Mouse (Mus musculus): ENCODE results near the gene Prlh. TPM values are rescaled to one million over a fixed set of nuclear protein-coding genes. Genes with fewer than 3 reads are reported as not detected.
A peak's percentile ranks its signal among the peaks of the same experiment; 100 is the strongest.

Prlh gene
- polyA plus RNA-seq, 1 experiment from 2014 or later: not detected

DNA sequence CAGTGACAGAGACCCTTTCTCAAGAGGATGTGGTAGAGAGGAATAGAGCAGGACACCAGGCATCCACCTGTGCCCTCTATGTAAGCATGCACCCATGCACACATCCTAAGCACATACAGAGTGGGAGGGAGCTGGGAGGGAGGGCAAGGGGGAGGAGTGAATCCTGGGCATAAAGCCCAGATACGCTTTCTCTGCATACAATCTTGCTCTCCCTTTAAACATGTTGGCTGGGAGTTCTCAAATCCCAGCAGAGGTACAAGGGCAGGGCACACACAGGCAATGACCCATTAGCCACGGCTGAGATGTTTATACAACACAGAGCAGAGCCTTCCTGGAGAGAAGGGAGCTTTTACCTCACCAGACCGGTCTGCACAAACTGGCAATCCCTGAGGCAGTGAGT is 10.1 kb downstream of the Prlh start:
- H3K4me1 ChIP-seq: peaks cover 12% of the 10 kb centered on the region; the same call in 1 of the 2 replicates
- H3K27me3 ChIP-seq (ENCODE audit: low read depth, poor library complexity, severe bottlenecking): peaks cover 4% of the 10 kb centered on the region
- no peak overlapping the region for H3K4me3 ChIP-seq
- DNase-seq (ENCODE audit: low spot score): no peak
- no peaks in the 10 kb centered on the region for H3K9me3 ChIP-seq (replicated peaks)
- no peaks in the 10 kb centered on the region for H3K36me3 ChIP-seq
- H3K27ac ChIP-seq (replicated peaks): no peak overlapping the region
- WGBS: 65% methylated on average over 3 of the region's 3 CpGs

DNA sequence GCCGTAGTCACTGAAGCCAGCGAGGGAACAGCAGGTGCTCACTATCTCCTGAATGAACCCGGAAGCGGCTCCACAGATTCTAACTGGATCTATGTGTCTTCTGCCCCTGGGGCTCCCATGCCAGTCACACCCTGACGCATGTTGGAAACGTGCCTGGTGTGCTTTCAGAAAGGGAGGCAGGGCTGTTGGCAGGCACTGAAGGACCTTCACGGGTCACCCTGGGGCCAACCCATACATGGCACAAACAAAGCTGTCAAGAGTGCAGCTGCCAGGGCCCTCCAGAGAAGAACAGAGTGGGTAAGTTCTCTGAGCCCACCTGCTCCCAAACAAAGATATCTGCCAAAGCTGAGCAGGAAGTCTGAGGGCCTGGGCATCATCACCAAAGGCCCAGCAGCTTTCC is 14.7 kb downstream of the Prlh start:
- no peak for DNase-seq (ENCODE audit: low spot score)
- Histone ChIP-seq H3K9me3 (replicated peaks) (no peaks in the 10 kb centered on the region), H3K4me3 (no peak overlapping the region), H3K27me3 (ENCODE audit: low read depth, poor library complexity, severe bottlenecking) (peaks cover 17% of the 10 kb centered on the region), H3K4me1 (peaks cover 14% of the 10 kb centered on the region), H3K36me3 (no peaks in the 10 kb centered on the region), H3K27ac (replicated peaks) (no peak overlapping the region)
- WGBS: 79% methylated on average over 7 of the region's 7 CpGs

DNA sequence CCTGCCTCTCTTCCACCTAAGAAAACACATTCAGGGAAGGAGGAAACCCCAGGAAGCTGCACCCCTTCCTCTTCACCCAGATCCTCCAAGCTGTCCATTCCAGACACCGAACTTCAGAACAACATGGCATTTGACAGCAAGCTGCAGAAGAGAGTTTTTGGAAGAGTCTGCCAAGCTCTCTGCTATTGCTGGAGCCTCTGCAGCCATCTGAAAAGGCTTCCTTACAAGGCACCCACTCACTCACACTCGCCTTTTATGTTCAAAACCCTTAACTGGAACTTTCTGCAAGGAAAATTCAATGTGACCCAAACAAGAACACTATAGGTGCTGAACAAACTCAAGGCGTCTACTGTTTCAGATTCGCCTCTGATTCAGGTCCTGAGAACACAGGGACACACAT is 15.7 kb downstream of the Prlh start:
- Histone ChIP-seq H3K36me3 (no peaks in the 10 kb centered on the region), H3K27ac (replicated peaks) (no peak overlapping the region), H3K4me3 (no peak overlapping the region), H3K9me3 (replicated peaks) (no peaks in the 10 kb centered on the region), H3K27me3 (ENCODE audit: low read depth, poor library complexity, severe bottlenecking) (peaks cover 22% of the 10 kb centered on the region), H3K4me1 (peaks cover 17% of the 10 kb centered on the region)
- WGBS: 90% methylated on average over 4 of the region's 4 CpGs
- no peak for DNase-seq (ENCODE audit: low spot score)

DNA sequence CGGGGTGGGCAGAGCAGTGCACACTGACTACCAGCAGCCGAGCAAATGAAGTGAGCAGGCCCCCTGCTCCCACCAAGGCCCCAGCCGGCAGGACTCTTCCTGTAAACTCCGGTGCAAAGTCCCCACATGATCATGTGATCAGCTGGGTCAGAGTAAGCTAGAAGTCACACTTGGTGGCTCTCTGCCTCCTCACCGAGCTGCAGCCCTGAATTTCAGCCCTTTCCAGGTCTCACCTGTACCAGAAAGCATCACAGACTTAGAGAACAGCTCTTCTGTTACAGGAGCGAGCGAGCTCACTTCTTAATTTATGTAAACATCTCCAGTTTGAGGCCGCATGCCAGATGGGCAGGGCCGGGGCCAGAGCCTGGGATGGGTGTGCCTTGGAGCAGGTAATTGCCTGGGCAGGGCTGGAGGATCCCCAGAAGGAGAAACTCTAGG is 16.5 kb downstream of the Prlh start, which contains the start of gene Rab17:
TSS of gene Rab17 (minus strand) at position 315 of the 438 bp plus-strand sequence.
- WGBS: 46% methylated on average over 9 of the region's 9 CpGs
- H3K27me3 ChIP-seq (ENCODE audit: low read depth, poor library complexity, severe bottlenecking): peaks cover 22% of the 10 kb centered on the region
- H3K4me1 ChIP-seq: peaks cover 24% of the 10 kb centered on the region
- H3K9me3 ChIP-seq (replicated peaks): no peaks in the 10 kb centered on the region
- no peak within 1 kb of the TSS for H3K27ac ChIP-seq (replicated peaks)
- no peaks in the 10 kb centered on the region for H3K36me3 ChIP-seq
- no peak within 1 kb of the TSS for H3K4me3 ChIP-seq
- no peak for DNase-seq (ENCODE audit: low spot score)

DNA sequence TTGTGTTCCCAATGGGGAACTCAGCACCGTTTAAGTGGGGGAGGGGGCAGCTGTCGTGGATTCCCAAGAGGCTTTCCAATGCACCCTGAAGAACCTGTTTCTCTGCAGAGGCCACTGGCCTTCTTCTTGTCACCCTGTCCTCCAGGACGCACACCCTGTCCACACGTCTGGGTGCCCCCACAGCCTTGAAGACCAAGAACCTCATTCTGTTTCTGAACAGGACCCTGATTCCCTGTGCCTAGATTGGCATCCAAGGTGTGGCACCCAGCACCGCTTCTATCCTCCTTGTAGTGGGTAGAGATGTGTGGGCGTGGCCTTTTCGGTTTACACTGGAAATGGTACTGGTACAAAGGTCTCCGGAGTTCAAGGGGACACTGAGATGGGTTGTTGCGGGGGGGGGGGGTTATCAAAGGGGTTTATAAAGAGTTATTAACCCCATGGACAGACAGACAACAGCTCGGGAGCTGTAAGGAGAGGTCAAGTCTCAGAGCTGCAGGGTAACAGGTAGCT is 17.0 kb downstream of the Prlh start:
- WGBS: 82% methylated on average over 10 of the region's 10 CpGs
- H3K27ac ChIP-seq (replicated peaks): no peak overlapping the region
- no peaks in the 10 kb centered on the region for H3K36me3 ChIP-seq
- no peak for DNase-seq (ENCODE audit: low spot score)
- H3K9me3 ChIP-seq (replicated peaks): no peaks in the 10 kb centered on the region
- peaks cover 22% of the 10 kb centered on the region for H3K27me3 ChIP-seq (ENCODE audit: low read depth, poor library complexity, severe bottlenecking)
- H3K4me1 ChIP-seq: peaks cover 30% of the 10 kb centered on the region
- H3K4me3 ChIP-seq: no peak overlapping the region

DNA sequence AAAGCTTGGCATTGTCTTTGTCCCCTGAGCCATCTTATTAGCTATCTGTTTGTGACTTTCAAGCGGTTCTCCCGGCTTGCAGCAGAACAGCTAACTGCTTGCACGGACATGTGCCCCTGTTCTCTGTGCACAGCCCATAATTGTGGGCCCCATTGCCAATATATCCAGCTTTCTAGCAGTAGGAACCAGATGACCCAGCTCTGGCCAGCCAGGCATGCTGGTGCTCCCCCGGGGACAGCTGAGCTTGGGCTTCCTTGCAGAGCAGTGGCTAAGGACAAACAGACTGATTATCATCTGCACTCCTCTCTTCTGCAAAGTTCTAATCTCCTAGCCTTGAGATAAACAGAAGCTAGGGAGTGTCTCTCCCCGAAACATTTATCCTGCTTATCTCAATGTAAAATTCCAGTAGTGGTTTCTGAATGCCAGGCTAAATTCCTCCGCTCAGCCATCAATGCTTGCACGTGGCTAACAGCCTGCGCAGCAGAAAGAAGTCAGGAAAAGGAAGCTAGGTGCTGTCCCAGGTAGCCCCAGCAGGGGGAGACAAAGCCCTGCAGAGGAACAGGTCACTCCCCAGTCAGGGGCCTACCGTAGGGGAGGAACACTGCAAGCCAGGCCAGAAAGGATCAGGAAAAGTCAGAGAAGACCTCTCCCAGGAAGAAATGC is 20.1 kb downstream of the Prlh start:
- H3K4me1 ChIP-seq: peaks cover 49% of the 10 kb centered on the region
- 21% methylated on average over 9 of the region's 9 CpGs for WGBS
- H3K27me3 ChIP-seq (ENCODE audit: low read depth, poor library complexity, severe bottlenecking): peaks cover 22% of the 10 kb centered on the region
- no peak overlapping the region for H3K4me3 ChIP-seq
- H3K9me3 ChIP-seq (replicated peaks): no peaks in the 10 kb centered on the region
- H3K27ac ChIP-seq (replicated peaks): peak overlapping the region; percentile 50
- DNase-seq (ENCODE audit: low spot score): peak; percentile 92
- H3K36me3 ChIP-seq: no peaks in the 10 kb centered on the region

DNA sequence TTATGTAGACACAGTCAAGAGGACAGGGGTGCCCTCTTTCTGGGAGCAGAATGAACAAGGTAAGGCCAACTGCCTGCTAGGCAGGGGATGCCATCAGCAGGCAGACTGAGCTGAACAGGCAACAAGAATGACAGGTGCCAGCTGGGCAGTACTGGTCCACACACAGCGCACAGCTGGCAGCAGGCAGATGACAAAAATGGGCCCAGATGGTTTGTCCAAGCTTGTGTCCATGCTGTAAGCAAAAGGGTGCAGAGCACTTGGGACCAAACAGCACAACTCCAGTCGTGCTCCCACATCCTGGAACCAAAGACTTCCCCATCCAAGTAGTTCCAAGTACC is 20.6 kb downstream of the Prlh start:
- WGBS: 90% methylated on average over 2 of the region's 2 CpGs
- peak overlapping the region; percentile 50 for H3K27ac ChIP-seq (replicated peaks)
- H3K9me3 ChIP-seq (replicated peaks): no peaks in the 10 kb centered on the region
- peaks cover 49% of the 10 kb centered on the region for H3K4me1 ChIP-seq
- peaks cover 22% of the 10 kb centered on the region for H3K27me3 ChIP-seq (ENCODE audit: low read depth, poor library complexity, severe bottlenecking)
- no peaks in the 10 kb centered on the region for H3K36me3 ChIP-seq
- no peak overlapping the region for H3K4me3 ChIP-seq
- no peak for DNase-seq (ENCODE audit: low spot score)

DNA sequence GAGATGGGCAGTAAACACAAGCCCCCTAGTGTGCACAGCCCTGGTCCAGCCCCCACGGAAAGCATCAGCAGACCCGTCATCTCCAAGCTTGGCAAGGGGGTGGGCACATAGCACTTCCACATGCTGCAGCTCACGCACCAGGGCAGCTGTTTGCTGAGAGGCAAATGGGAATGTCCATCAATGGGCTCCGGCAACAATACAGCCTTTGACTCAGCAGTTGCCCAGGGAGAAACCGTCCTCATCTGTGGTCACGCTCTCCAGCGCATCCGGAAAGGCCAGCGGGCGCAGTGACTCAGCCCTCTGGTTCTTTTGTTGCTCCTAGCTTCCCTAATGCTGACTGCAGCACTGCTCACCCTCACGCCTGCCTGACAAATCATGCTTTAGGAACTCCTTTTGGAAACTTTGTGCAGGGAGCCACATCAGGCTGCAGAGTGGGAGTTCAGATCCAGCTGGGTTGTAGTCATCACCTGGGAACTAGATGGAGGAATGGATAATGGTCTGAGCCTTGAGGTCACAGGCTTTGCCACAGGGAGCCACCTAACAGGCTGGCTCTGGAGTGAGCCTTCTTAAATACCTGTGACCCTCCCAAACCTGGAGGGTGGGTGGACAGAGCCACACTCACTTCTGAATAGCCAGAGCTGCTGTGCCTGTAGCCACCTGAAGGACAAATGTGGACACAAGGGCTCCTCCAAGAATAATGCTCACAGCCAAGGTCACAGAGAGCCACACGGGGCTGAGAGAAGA is 22.2 kb downstream of the Prlh start:
- Histone ChIP-seq H3K27ac (replicated peaks) (peak overlapping the region; percentile 82), H3K4me1 (peaks cover 49% of the 10 kb centered on the region)
- 9% methylated on average over 12 of the region's 12 CpGs for WGBS

DNA sequence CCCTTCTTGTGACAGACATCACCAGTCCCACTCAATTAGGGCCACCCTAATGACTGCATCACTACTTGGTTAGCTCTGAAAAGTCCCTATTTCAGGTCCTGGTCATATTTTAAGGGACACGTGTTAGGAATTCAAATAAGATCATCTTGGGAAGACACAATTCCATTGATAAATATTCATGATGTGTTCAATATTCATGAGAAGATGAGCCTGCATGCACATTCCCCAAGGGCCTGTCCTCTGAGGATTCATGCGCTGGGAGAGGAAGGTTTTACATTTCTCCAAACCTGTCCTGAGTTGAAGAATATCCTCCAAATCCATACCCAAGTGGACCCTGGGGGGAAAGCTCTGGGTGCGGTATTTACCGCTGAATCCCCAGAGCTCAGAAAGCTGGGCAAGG is 23.1 kb downstream of the Prlh start:
- Histone ChIP-seq H3K9me3 (replicated peaks) (no peaks in the 10 kb centered on the region), H3K4me1 (peaks cover 49% of the 10 kb centered on the region), H3K27me3 (ENCODE audit: low read depth, poor library complexity, severe bottlenecking) (peaks cover 18% of the 10 kb centered on the region), H3K4me3 (no peak overlapping the region), H3K36me3 (no peaks in the 10 kb centered on the region), H3K27ac (replicated peaks) (peak overlapping the region; percentile 82; the same call in 1 of the 2 replicates)
- peak; percentile 15 for DNase-seq (ENCODE audit: low spot score)
- 79% methylated on average over 4 of the region's 4 CpGs for WGBS

More for the DNA sequence above, 22.2 kb downstream of the Prlh start:
- Histone ChIP-seq H3K9me3 (replicated peaks) (no peaks in the 10 kb centered on the region), H3K4me3 (peak overlapping the region; percentile 31), H3K27me3 (ENCODE audit: low read depth, poor library complexity, severe bottlenecking) (peaks cover 22% of the 10 kb centered on the region), H3K36me3 (no peaks in the 10 kb centered on the region)
- peak; percentile 84 for DNase-seq (ENCODE audit: low spot score)

DNA sequence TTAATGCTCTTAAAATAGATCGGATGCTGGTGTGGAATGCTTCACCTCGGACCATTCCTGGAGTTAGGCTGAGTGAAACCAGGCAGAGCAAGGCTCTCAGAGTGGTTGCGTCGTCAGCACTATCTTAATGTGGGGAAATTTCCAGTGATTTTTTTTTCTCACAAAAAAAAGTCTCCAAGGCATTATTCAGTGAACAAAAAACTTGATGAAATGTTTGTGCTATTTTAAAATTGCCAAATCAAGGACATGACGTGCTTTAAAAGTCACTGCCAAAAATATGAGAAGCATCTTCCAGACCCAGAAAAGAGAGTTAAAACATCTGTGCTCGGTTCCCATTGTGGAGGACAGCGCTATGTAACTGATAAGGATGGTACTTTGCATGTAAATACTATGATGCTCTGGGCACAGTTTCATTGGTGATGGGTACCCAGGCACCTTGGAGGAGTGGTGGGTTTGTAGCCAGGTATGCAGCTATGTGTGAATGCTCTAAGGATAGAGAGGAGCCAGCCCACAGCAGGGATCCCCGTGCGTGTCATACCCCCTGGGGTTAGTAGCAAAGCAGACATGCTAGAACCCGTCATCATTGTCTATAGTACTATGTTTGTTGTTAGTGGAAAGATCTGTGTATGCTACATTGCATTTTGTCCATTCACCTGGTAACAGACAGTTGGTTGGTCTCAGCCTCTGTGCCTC is 27.9 kb downstream of the Prlh start:
- no peaks in the 10 kb centered on the region for H3K27me3 ChIP-seq (ENCODE audit: low read depth, poor library complexity, severe bottlenecking)
- WGBS: 84% methylated on average over 10 of the region's 10 CpGs
- no peaks in the 10 kb centered on the region for H3K36me3 ChIP-seq
- DNase-seq (ENCODE audit: low spot score): no peak
- H3K9me3 ChIP-seq (replicated peaks): no peaks in the 10 kb centered on the region
- H3K27ac ChIP-seq (replicated peaks): no peak overlapping the region
- H3K4me3 ChIP-seq: no peak overlapping the region
- H3K4me1 ChIP-seq: peaks cover 12% of the 10 kb centered on the region

DNA sequence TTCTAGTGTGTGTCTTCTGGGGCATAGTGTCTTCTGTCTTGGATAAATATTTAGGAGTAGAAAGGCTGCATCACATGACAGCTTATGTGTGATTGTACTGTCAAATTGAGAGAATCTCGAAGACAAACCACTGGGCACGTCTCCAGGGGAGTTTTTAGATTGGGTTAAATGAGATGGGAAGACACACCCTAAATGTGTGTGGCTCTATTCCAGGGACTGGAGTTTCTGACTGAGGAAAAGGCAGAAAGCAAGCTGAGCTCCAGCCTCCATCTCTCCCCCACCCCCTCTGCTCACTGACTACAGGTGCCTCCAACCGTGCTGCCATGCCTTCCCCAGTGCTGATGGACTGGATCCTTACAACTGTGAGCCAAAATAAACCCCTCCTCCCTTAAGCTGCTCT is 28.4 kb downstream of the Prlh start:
- 83% methylated on average over 3 of the region's 3 CpGs for WGBS
- Histone ChIP-seq H3K27ac (replicated peaks) (no peak overlapping the region), H3K4me3 (no peak overlapping the region), H3K4me1 (peaks cover 7% of the 10 kb centered on the region), H3K27me3 (ENCODE audit: low read depth, poor library complexity, severe bottlenecking) (no peaks in the 10 kb centered on the region), H3K36me3 (no peaks in the 10 kb centered on the region), H3K9me3 (replicated peaks) (no peaks in the 10 kb centered on the region)
- no peak for DNase-seq (ENCODE audit: low spot score)

DNA sequence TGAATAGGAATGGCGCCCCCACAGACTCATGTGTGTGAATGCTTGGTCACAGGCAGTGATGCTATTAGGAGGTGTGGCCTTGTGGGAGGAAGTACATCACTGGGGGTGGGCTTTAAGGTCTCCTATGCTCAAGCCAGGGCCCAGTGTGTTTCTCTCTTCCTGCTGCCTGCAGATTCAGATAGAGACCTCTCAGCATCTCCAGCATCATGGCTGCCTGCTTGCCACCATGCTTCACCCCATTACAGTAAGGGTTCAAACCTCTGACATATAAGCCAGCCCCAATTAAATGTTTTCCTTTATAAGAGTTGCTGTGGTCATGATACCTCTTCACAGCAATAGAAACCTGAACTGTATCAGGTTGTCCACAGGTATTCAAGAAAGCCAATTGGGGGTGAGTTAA is 43.0 kb downstream of the Prlh start:
- DNase-seq (ENCODE audit: low spot score): no peak
- no peak overlapping the region for H3K27ac ChIP-seq (replicated peaks)
- H3K9me3 ChIP-seq (replicated peaks): peaks cover 4% of the 10 kb centered on the region; the same call in 1 of the 2 replicates
- H3K27me3 ChIP-seq (ENCODE audit: low read depth, poor library complexity, severe bottlenecking): peaks cover 22% of the 10 kb centered on the region
- no peaks in the 10 kb centered on the region for H3K36me3 ChIP-seq
- peaks cover 30% of the 10 kb centered on the region for H3K4me1 ChIP-seq
- no peak overlapping the region for H3K4me3 ChIP-seq
- WGBS: 84% methylated on average over 1 of the region's 1 CpGs
